Mouse (Mus musculus) forebrain, embryonic 13.5 days (tissue): ENCODE measurements at regions not wholly inside any gene's neighbourhood (a gene's known extent, or its start where the extent isn't known, plus 50 kb on each side); places are given as distances from the start of the nearest gene placed in this dataset.

Experiments
- ATAC-seq: fragments of 200-750 bp; cut with Nextera tagmentation; 2 replicates; pipeline ENCODE4 v1.8.0; 2017
- H3K27ac ChIP-seq: fragments of 300-500 bp; sonication (generic); 2 replicates; pipeline ENCODE4 v1.5.1; 2015; ENCODE audit warnings: inconsistent platforms, mild to moderate bottlenecking, moderate library complexity
- H3K27me3 ChIP-seq: fragments of 300-500 bp; sonication (generic); 2 replicates; pipeline ENCODE4 v1.6.1; 2015; ENCODE audit warnings: mild to moderate bottlenecking, inconsistent platforms
- H3K36me3 ChIP-seq: fragments of 300-500 bp; sonication (generic); 2 replicates; pipeline ENCODE4 v1.6.1; 2015; ENCODE audit warnings: mild to moderate bottlenecking, inconsistent platforms; ENCODE audit not compliant: poor library complexity, severe bottlenecking
- H3K4me1 ChIP-seq: fragments of 300-500 bp; sonication (generic); 2 replicates; pipeline ENCODE4 v1.6.1; 2015; ENCODE audit warnings: inconsistent platforms
- H3K4me2 ChIP-seq: fragments of 300-500 bp; sonication (generic); 2 replicates; pipeline ENCODE4 v1.6.1; 2015; ENCODE audit warnings: inconsistent platforms, mild to moderate bottlenecking, moderate library complexity
- H3K4me3 ChIP-seq: fragments of 300-500 bp; sonication (generic); 2 replicates; pipeline ENCODE4 v1.5.1; 2015; ENCODE audit warnings: mild to moderate bottlenecking, inconsistent platforms
- H3K9ac ChIP-seq: fragments of 300-500 bp; sonication (generic); 2 replicates; pipeline ENCODE4 v1.6.1; 2015; ENCODE audit warnings: mild to moderate bottlenecking, inconsistent platforms
- H3K9me3 ChIP-seq: fragments of 300-500 bp; sonication (generic); replicated peaks from 2 replicates; pipeline ENCODE4 v1.6.1; 2016; ENCODE audit warnings: inconsistent platforms
- WGBS: fragments of 180-500 bp; shearing (Covaris S2); methylation state at CpG from one replicate; pipeline ENCODE4 v1.1.7; 2015; 5-methylcytosine and 5-hydroxymethylcytosine counted together

DNA sequence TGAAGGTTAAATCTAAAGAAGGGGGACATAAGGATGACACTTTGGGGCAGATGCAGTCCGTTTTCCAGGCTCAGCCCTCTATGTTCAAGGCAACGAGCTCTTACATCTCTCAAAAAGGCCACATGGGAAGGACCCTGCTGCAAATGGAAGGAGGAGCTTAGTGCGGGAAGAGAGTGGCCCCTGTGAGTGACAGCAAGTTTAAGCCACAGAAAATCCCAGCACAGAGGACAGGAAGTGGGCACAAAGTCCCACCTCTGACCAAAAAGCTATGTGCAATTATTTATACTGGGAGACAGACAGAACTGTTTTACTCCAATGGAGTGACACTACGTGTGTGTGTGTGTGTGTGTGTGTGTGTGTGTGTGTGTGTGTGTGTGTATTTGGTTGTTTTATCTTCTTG lies 84.7 kb upstream of the Rbm19 start:
- H3K27ac ChIP-seq: no peak overlapping the region
- H3K9ac ChIP-seq: no peak overlapping the region
- ATAC-seq: no peak
- WGBS: 76% methylated on average over 4 of the region's 4 CpGs
- no peak overlapping the region for H3K4me2 ChIP-seq
- H3K4me1 ChIP-seq: peaks cover 4% of the 10 kb centered on the region; the same call in 1 of the 2 replicates
- H3K27me3 ChIP-seq: no peaks in the 10 kb centered on the region; the same call in 1 of the 2 replicates
- no peaks in the 10 kb centered on the region for H3K36me3 ChIP-seq
- no peak overlapping the region for H3K4me3 ChIP-seq
- H3K9me3 ChIP-seq: no peaks in the 10 kb centered on the region

DNA sequence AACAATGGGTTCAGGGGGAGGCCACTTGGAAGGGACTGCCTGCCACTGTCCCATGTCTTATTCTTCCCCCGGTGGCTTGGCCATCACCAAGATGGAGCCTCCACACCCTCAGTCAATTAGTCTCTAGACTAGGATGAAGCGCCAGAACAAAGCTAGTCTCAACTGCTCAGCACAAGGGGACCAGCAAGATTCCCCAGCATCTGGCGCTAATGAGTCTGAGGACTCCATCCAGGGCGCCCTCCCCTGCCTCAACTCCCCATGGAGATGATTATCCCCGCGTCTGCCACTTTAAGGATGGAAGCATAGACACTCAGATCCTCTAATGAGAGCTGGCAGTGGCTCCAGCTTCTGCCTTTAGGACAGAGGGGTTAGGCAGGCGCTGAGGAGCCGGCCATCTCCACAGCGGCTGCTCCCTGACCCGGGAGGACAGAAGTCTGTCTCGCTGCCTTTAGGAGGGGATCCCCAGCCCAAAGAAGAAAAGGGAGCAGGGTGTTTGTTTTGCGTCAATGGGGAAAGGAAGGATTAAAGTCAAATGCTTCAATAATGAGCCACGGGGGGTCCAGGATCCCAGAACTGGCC lies 81.7 kb upstream of the Rbm19 start:
- Histone ChIP-seq H3K4me2 (no peak overlapping the region), H3K4me1 (peaks cover 4% of the 10 kb centered on the region; the same call in 1 of the 2 replicates), H3K27me3 (no peaks in the 10 kb centered on the region; the same call in 1 of the 2 replicates), H3K4me3 (no peak overlapping the region), H3K9me3 (no peaks in the 10 kb centered on the region), H3K9ac (no peak overlapping the region), H3K36me3 (no peaks in the 10 kb centered on the region), H3K27ac (no peak overlapping the region)
- 3% methylated on average over 13 of the region's 13 CpGs for WGBS
- ATAC-seq: no peak

DNA sequence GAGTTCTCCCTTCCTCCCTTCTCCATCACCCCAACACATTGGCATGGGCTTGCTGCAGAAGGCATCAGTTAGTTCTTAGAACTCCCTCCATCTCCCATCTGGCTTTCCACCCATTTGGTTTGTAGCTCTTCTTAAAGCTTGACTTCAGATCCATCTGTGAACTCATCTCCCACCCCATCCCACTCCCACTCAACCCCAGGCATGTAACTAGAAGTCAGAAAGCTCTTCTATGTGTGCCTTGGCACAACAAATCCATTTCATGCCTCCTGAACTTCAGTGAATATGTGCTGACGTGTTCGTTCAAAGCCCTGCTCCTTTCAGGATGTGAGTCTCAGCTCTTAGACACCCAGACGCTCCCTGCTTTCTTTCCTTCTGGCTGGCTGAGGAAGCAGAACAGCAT lies 81.0 kb upstream of the Rbm19 start:
- no peak overlapping the region for H3K27ac ChIP-seq
- WGBS: 78% methylated on average over 3 of the region's 3 CpGs
- peaks cover 4% of the 10 kb centered on the region; the same call in 1 of the 2 replicates for H3K4me1 ChIP-seq
- H3K27me3 ChIP-seq: no peaks in the 10 kb centered on the region; the same call in 1 of the 2 replicates
- H3K4me3 ChIP-seq: no peak overlapping the region
- no peak for ATAC-seq
- no peaks in the 10 kb centered on the region for H3K9me3 ChIP-seq
- H3K4me2 ChIP-seq: no peak overlapping the region
- H3K36me3 ChIP-seq: no peaks in the 10 kb centered on the region
- H3K9ac ChIP-seq: no peak overlapping the region

DNA sequence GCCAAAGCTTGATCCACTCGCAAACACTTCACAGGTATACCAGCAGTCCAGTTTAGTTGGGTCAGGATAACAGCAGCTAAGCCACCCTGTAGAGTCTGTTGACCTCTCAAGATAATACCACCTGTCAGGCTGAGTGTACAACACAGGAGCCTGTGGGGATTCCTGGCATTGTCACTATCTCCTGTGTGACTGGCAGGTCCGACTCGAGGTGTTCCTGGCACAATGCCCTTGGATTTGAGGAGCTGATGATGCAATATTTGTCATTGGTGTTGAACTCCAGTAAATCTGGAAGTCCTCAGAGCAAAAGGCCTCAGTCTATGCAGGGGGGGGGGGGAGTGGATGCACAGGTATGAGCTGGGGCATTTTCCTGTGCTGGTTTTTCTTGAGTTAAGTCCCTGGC lies 78.5 kb upstream of the Rbm19 start:
- Histone ChIP-seq H3K4me3 (no peak overlapping the region), H3K9me3 (no peaks in the 10 kb centered on the region), H3K4me2 (no peak overlapping the region), H3K36me3 (no peaks in the 10 kb centered on the region), H3K4me1 (peaks cover 4% of the 10 kb centered on the region; the same call in 1 of the 2 replicates), H3K27ac (no peak overlapping the region), H3K9ac (no peak overlapping the region), H3K27me3 (no peaks in the 10 kb centered on the region; the same call in 1 of the 2 replicates)
- no peak for ATAC-seq
- WGBS: 88% methylated on average over 3 of the region's 3 CpGs

DNA sequence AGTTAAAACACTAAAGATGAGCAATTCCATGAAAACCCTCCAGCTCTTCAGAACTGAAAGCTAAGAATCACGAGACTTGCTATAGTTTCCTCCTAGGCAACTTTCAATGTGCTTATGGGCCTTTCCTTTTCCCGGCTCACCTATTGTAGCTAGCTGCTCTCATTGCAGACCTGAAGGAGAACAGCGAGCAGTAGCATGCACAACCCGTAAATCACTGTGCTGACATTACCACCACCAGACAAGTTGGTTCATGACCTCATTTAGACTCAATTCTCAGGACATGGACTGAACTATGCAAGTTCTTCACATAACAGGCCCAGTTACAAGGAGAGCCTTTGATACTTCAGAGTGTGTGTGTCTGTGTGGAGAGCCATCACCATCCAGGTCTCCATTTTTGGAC lies 72.5 kb upstream of the Rbm19 start:
- H3K9me3 ChIP-seq: no peaks in the 10 kb centered on the region
- no peak overlapping the region for H3K9ac ChIP-seq
- no peak overlapping the region for H3K4me3 ChIP-seq
- 90% methylated on average over 4 of the region's 4 CpGs for WGBS
- no peak for ATAC-seq
- H3K27me3 ChIP-seq: no peaks in the 10 kb centered on the region
- H3K4me1 ChIP-seq: no peaks in the 10 kb centered on the region
- H3K36me3 ChIP-seq: no peaks in the 10 kb centered on the region
- no peak overlapping the region for H3K4me2 ChIP-seq
- H3K27ac ChIP-seq: no peak overlapping the region

DNA sequence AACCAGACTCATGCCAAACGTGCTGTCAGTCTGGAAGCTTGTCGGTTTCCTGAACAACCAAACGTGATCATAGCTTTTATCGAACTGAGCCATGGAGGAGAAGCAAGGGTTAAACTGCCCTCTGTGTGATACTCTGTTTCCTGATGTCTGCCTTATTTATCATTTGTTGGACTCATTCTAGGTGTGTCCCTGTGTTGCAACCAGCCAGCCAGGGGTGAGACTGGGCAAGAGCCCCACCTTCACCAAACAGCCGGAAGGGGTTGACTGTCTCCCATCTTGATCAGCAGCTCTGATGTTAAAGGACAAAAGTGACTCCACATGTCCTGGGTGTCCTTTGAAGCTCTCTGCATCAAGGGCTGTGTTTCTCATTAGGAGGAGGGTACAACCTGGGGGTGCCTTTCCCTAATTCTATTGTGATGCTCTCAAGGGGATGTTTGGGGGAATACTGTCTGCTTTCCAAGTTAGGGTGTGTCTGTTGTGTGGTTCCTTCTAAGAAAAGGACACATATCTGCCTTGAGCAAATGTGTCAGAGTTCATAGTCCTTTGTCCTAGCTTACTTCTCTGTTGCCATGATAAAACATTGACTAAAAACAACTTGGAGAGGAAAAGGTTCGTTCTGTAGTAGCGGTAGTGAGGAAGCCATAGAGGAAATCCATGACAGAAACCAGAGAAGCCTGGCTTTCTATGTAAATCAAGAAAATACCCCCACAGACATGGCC lies 67.0 kb upstream of the Rbm19 start:
- ATAC-seq: no peak
- H3K4me2 ChIP-seq: no peak overlapping the region
- peaks cover 14% of the 10 kb centered on the region for H3K4me1 ChIP-seq
- H3K4me3 ChIP-seq: no peak overlapping the region
- H3K36me3 ChIP-seq: no peaks in the 10 kb centered on the region
- no peak overlapping the region for H3K9ac ChIP-seq
- WGBS: 92% methylated on average over 7 of the region's 7 CpGs
- H3K27ac ChIP-seq: no peak overlapping the region
- H3K9me3 ChIP-seq: 0 out of 2 replicates have a peak, but pooled peaks cover 2% of the 10 kb centered on the region
- no peaks in the 10 kb centered on the region for H3K27me3 ChIP-seq

DNA sequence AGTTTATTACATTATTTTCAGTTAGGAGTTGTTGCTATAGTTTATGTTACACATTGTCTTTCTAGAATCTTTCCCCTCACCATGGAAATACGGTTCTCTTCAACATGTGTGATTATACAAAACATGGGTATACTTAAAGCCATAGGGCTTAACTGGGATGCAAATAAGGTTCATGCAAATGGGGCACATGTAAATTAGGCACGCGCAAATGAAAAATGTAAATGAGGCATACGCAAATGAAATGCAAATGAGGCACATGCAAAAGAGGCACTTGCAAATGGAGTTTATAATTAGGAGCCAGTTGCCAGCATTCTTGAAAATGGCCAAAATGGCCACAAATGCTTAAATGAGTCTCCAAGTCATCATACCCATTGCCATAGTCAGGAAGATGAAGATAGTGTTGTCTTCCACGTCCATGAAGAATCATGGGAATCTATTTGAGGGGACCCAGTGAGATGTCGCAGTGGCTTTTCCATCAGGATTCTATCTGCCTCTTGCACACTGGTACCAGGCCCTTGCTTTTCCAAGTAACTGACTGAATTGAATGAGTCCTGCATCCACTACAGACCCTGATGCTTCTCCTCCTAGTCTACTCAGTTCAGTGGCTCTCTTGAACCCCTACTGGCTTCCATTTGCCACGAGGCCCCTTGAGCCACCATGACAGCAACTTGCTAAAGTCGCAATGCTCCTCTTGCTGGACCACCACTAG lies 65.4 kb upstream of the Rbm19 start:
- Histone ChIP-seq H3K9ac (no peak overlapping the region), H3K9me3 (0 out of 2 replicates have a peak, but pooled peaks cover 2% of the 10 kb centered on the region), H3K27me3 (no peaks in the 10 kb centered on the region), H3K4me2 (no peak overlapping the region), H3K4me3 (no peak overlapping the region), H3K4me1 (peaks cover 14% of the 10 kb centered on the region), H3K27ac (peak overlapping the region; percentile 38; the same call in 1 of the 2 replicates), H3K36me3 (no peaks in the 10 kb centered on the region)
- WGBS: 46% methylated on average over 8 of the region's 8 CpGs
- ATAC-seq: peak; percentile 75

DNA sequence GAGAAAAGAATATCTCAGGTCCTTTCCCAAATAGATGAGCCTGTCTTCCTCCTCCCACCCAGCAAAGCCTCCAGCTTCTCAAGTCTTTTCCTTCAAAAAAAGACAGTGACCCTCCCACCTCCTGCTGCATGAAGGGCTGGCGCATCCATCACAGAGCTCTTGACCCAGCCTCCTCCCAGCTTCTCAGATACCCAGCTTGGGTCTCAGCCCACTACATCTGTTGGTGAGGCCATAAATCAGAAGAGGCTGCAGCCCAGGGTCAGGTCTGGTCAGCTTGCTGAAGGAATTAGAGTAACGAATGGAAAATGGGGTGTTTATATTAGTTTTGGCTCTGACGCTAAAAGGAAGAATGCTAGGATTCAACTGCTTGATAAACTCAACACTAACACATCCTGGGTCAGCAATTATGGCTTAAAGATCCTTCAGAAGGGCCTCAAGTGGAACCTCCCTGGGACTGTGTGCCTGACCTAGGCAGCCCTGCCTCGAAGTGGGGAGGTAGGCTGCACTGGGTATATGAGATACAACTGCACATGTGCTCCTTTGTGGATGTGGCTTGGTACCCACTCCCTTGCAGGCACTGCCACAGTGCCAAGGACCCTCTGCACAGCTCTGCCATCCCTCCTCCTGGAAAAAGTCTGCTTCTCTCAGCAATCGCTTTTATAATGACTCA lies 61.6 kb upstream of the Rbm19 start:
- Histone ChIP-seq H3K4me3 (no peak overlapping the region), H3K27ac (no peak overlapping the region), H3K4me2 (no peak overlapping the region), H3K4me1 (peaks cover 14% of the 10 kb centered on the region), H3K9ac (no peak overlapping the region), H3K27me3 (no peaks in the 10 kb centered on the region), H3K36me3 (no peaks in the 10 kb centered on the region), H3K9me3 (0 out of 2 replicates have a peak, but pooled peaks cover 2% of the 10 kb centered on the region)
- no peak for ATAC-seq
- WGBS: 88% methylated on average over 5 of the region's 5 CpGs
